Mouse (Mus musculus) ES-Bruce4 (cell line): Measurements from ENCODE around the gene Cep63. TPM values are rescaled to one million over a fixed set of nuclear protein-coding genes. Genes with fewer than 3 reads are reported as not detected.

Experiments used
- H3K27ac ChIP-seq: 2 replicates; pipeline ENCODE4 v1.5.1; 2012; ENCODE audit warnings: low read length, inconsistent platforms; ENCODE audit not compliant: insufficient read depth
- H3K27me3 ChIP-seq: 2 replicates; pipeline ENCODE4 v1.6.1; 2012; ENCODE audit warnings: mild to moderate bottlenecking, low read length, inconsistent platforms; ENCODE audit not compliant: control insufficient read depth, poor library complexity, insufficient read depth, severe bottlenecking
- H3K36me3 ChIP-seq: 2 replicates; pipeline ENCODE4 v1.6.1; 2012; ENCODE audit warnings: inconsistent platforms, mild to moderate bottlenecking, low read length, moderate library complexity; ENCODE audit not compliant: control insufficient read depth, poor library complexity, insufficient read depth, severe bottlenecking
- H3K4me1 ChIP-seq: one replicate; pipeline ENCODE4 v1.8.1; 2011; ENCODE audit warnings: low read length; ENCODE audit not compliant: control insufficient read depth, insufficient read depth
- H3K4me3 ChIP-seq: 2 replicates; pipeline ENCODE4 v1.5.1; 2011; ENCODE audit warnings: low read depth, mild to moderate bottlenecking, low read length
- H3K9ac ChIP-seq: 2 replicates; pipeline ENCODE4 v1.6.1; 2012; ENCODE audit warnings: low read depth, mild to moderate bottlenecking, inconsistent platforms; ENCODE audit not compliant: poor library complexity, severe bottlenecking
- H3K9me3 ChIP-seq: replicated peaks from 2 replicates; pipeline ENCODE4 v1.6.1; 2012; ENCODE audit warnings: mild to moderate bottlenecking, low read length, inconsistent platforms; ENCODE audit not compliant: control insufficient read depth, poor library complexity, insufficient read depth, severe bottlenecking
- CTCF ChIP-seq: IDR thresholded peaks from one replicate; pipeline ENCODE4 v1.8.1; 2011; ENCODE audit warnings: low read depth, low read length
- EP300 ChIP-seq: IDR thresholded peaks from 2 replicates; pipeline ENCODE4 v1.6.1; 2011; ENCODE audit warnings: low read depth, low read length; ENCODE audit not compliant: insufficient read depth
- POLR2A ChIP-seq: IDR thresholded peaks from one replicate; pipeline ENCODE4 v1.8.1; 2011; ENCODE audit warnings: low read length; ENCODE audit not compliant: insufficient read depth
- polyA plus RNA-seq: library from polyadenylated mRNA; stranded (reverse); fragments of >200 nt; gene quantifications from 2 replicates; pipeline ENCODE4 v1.2.4, GENCODE M21; 2011; ENCODE audit warnings: low read depth; ENCODE audit not compliant: missing spikeins, insufficient read depth, insufficient read length

The Cep63 gene
- polyA plus RNA-seq, 1 experiment: 20.9 TPM

GRCm38 (mm10) chr9:102572888-102573287 lies 53.4 kb downstream of the Cep63 start:
- Histone ChIP-seq H3K9ac (no peak overlapping the region), H3K4me3 (no peak overlapping the region), H3K9me3 (no peaks in the 10 kb centered on the region), H3K27ac (no peak overlapping the region), H3K27me3 (no peaks in the 10 kb centered on the region), H3K4me1 (no peaks in the 10 kb centered on the region), H3K36me3 (no peaks in the 10 kb centered on the region)
- TF ChIP-seq CTCF (no peak), EP300 (no peak), POLR2A (no peak)

GRCm38 (mm10) chr9:102558463-102558862 lies 67.9 kb downstream of the Cep63 start:
- no peaks in the 10 kb centered on the region for H3K36me3 ChIP-seq
- H3K27ac ChIP-seq: no peak overlapping the region
- H3K9ac ChIP-seq: no peak overlapping the region
- H3K4me3 ChIP-seq: no peak overlapping the region
- H3K4me1 ChIP-seq: no peaks in the 10 kb centered on the region
- TF ChIP-seq EP300 (no peak), CTCF (no peak), POLR2A (no peak)
- H3K27me3 ChIP-seq: no peaks in the 10 kb centered on the region
- H3K9me3 ChIP-seq: 0 out of 2 replicates have a peak, but pooled peaks cover 2% of the 10 kb centered on the region

GRCm38 (mm10) chr9:102553781-102554180 lies 72.6 kb downstream of the Cep63 start:
- Histone ChIP-seq H3K4me1 (no peaks in the 10 kb centered on the region), H3K9me3 (0 out of 2 replicates have a peak, but pooled peaks cover 2% of the 10 kb centered on the region), H3K4me3 (no peak overlapping the region), H3K27me3 (no peaks in the 10 kb centered on the region), H3K9ac (no peak overlapping the region), H3K36me3 (no peaks in the 10 kb centered on the region), H3K27ac (no peak overlapping the region)
- TF ChIP-seq EP300: no peak
- TF ChIP-seq CTCF: no peak
- no peak for TF ChIP-seq POLR2A

- no peak overlapping the region for H3K9ac ChIP-seq
- H3K9me3 ChIP-seq: no peaks in the 10 kb centered on the region
- no peaks in the 10 kb centered on the region for H3K36me3 ChIP-seq
- no peaks in the 10 kb centered on the region for H3K4me1 ChIP-seq
- no peak overlapping the region for H3K4me3 ChIP-seq
- no peak overlapping the region for H3K27ac ChIP-seq
- H3K27me3 ChIP-seq: no peaks in the 10 kb centered on the region
- no peak for TF ChIP-seq EP300
These were observed 74.6 kb downstream of the Cep63 start for GRCm38 (mm10) chr9:102551771-102552170.

GRCm38 (mm10) chr9:102549211-102549610 lies 77.1 kb downstream of the Cep63 start:
- H3K27me3 ChIP-seq: no peaks in the 10 kb centered on the region
- H3K27ac ChIP-seq: no peak overlapping the region
- H3K4me3 ChIP-seq: no peak overlapping the region
- TF ChIP-seq EP300: no peak
- TF ChIP-seq CTCF: no peak
- TF ChIP-seq POLR2A: no peak
- no peaks in the 10 kb centered on the region for H3K36me3 ChIP-seq
- H3K9me3 ChIP-seq: no peaks in the 10 kb centered on the region
- no peaks in the 10 kb centered on the region for H3K4me1 ChIP-seq
- no peak overlapping the region for H3K9ac ChIP-seq

GRCm38 (mm10) chr9:102547028-102547354 lies 79.3 kb downstream of the Cep63 start:
- Histone ChIP-seq H3K4me3 (no peak overlapping the region), H3K27me3 (no peaks in the 10 kb centered on the region), H3K27ac (no peak overlapping the region), H3K36me3 (no peaks in the 10 kb centered on the region), H3K4me1 (no peaks in the 10 kb centered on the region), H3K9me3 (no peaks in the 10 kb centered on the region), H3K9ac (no peak overlapping the region)
- TF ChIP-seq EP300 (no peak), CTCF (no peak), POLR2A (no peak)
